Mouse (Mus musculus): ENCODE measurements around the gene Hint2.

The Hint2 gene

DNA sequence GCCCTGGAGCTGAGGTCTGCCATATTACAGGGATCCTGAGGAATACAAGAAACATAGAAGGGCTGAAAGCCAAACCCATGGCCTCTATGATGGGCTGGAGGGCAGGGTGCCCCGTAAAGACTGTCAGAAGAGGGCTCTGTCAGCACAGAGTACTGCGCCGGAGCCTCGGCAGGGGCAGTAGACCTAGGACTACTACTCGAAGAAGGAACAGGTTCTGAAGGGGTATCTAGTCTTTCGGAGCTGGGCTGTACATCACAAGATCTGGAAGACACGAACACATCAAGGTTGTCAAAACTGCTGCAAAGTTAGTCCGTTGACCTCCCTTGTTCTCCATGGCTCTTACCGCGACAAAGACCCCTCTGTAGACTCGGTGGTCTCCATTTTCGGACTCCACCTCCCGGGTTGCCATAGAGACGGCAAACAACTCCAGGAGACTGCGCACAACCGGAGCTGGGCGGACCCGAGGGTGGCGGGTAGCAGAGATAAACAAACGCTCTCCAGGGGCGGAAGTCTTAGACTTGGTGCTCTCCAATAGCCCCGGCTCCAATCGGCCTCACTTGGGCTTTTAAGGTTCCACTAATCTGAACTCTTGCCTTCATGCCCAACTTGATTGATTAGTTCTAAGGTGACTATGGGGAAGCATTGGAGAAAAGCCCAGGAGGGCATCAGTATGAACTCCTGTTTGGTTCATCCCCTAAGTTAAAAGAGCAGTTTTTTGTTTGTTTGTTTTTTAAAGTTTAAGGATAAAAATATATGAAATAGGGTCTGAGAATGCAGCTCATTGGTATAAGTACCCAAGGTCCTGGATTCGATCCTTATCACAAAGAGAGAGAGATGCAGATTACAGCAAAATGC, 2.9 kb downstream of the Hint2 start, which contains the start of gene Spag8:
Spag8 (minus strand) TSS at position 434 of the 855 bp plus-strand sequence.
- no peak for DNase-seq

DNA sequence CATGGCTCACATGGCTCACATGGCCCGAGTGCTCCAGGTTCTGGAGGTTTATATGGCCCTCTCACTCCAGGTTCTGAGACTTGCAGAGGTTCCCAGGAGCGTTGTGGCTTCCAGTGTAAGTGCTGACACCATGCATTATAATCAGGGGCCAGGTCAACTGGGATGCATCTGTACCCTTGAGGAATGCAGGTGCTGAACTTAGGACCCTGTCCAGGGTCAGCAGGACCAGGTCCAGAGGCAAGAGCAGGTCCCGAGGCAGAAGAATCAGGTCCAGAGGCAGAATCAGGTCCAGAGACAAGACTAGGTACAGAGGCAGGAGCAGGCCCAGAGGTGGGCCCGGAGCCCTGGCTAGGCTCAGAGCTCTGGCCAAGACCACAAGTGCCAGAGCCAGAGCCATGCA, 3.5 kb downstream of the Hint2 start:
- DNase-seq = no peak

DNA sequence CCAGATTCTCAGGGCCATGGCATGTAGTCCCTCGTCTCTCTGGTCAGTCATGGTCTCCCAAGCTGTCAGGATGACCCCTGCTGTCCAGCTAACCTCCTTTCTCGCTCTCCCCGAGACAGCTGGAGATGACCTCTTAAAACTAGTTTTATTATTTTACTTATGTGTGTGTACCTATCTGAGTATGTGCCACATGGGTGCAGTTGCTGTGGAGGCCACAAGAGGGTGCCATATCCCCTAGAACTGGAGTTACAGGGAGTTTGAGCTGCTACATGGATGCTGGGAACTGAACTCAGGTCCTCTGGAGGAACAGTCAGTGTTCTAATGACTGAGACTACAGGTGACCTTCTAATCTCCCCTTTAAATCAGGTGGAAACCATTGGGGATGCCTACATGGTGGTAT, 6.5 kb downstream of the Hint2 start:
- no peak for DNase-seq

DNA sequence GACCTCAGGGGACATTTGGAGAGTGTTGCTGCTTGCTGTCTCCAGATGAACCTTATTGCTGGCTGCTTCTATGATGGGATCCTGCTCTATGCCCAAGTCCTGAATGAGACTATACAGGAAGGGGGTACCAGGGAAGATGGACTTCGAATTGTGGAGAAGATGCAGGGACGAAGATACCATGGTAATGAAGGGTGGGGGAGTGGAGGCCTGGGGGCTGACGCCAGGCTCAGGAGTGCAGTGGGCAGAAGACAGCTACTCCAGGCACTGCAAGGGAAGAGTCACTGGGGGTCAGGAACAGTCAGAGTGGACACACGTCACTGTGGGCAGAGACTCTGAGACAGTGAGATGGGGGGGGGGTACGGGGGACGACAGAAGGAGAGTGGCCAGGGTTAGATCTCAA, 15.8 kb downstream of the Hint2 start:
- DNase-seq = no peak

DNA sequence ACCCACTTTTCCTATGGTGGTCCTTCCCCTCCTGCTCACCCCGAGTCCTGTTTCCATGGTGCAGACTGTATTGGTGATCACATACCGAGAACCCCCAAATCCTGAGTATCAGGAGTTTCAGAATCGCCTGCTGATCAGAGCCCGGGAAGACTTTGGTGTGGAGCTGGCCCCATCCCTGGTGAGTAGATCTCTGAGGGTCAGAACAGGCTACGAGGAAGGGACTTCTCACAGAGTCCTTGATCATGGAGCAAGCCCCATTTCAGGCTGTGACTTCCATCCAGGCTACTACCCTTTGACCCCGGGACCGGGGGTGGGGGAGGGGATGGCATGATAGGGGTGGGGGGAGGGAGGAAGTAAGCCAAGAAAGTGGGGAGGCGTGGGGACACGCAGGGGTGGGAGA, 16.2 kb downstream of the Hint2 start:
- DNase-seq = peak in 1 of 2 experiments; percentile 1

DNA sequence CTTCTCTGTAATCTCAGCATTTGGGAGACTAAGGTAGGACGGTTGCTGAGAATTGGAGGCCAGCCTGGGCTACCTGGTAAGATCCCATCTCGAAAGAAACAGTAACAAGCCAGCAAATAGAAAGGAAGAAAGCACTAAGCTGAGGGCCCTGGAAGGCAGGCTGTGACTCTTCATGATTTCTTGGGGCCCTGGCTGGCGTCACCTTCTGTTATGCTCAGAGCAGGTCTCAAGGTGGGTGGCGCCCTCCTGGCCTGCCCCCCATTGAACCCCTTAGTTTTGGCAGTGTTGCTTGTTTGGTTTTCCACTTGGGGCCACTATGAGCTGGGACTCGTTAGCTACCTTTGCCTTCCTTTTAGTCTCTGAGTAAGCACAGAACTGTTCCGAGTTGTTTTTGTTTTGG, 19.5 kb downstream of the Hint2 start:
- DNase-seq = no peak

DNA sequence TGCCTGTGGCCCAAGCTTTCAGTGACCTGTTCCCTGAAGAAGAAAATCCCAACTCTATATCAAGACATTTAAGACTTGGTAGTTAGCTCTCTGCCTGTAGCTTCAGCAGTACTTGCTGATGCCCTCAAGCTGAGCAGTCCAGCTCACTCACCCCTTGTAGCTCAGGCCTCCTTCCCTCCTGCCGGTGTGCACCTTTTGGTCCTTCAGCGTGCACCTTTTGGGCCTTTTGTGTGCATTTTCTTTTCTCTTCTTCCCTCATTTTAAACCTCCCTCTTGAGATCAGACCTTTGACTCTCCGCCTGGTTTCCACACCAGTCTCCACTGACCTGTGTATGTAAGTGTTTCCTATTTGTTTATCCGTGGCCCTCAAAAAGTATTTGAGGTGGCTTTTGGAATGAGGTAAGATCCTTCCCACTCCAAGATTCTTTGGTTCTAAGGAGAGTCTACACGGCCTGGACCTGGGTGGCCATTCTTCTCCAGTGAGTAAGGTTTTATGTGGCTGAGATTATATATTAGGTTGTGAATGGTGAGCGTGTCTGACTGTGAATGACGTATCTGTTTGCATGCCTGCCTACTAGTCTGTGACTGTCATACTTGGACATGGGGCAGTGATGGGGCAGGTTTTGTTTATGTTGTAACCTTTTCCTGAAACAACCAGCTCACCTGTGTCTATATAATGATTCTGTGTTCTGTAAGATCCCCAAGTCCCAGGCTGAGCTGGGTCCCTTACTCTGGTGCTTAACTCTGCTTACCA, 21.5 kb downstream of the Hint2 start:
- no peak for DNase-seq

DNA sequence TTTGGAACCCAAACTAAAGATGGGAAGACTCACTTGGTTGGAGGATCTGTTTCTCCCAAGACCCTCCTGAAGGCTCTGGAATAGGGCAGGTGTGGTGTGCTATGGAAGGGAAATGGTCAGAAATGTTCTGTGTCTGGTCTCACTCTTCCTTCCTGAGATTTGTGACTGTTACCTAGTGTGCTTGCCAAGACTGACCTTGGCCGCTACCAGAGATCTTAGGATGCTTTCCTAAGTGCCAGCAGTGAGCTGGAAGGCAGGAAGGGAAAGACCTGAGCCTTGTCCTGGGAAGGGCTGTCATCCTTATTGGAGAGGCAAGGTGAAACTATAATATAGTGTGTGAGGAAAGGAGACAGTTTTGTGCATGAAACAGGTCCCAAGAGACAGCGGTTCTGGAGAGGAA, 22.5 kb downstream of the Hint2 start:
- DNase-seq = no peak

DNA sequence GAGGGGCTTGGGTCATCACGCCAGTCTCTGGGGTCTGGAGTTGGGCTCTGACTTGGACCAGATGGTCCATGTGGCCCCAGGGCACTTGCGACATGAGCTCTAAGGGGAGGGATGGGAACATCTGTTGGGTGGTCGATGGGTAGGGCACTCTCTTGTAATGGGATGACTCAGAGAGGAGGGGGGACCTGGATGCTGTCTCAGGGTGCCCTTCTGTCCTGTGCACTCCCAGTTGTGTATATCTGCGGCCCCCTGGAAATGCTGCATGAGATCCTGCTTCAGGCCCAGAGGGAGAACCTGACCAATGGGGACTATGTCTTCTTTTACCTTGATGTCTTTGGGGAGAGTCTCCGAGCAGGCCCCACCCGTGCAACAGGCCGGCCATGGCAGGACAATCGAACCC, 23.0 kb downstream of the Hint2 start:
- no peak for DNase-seq

DNA sequence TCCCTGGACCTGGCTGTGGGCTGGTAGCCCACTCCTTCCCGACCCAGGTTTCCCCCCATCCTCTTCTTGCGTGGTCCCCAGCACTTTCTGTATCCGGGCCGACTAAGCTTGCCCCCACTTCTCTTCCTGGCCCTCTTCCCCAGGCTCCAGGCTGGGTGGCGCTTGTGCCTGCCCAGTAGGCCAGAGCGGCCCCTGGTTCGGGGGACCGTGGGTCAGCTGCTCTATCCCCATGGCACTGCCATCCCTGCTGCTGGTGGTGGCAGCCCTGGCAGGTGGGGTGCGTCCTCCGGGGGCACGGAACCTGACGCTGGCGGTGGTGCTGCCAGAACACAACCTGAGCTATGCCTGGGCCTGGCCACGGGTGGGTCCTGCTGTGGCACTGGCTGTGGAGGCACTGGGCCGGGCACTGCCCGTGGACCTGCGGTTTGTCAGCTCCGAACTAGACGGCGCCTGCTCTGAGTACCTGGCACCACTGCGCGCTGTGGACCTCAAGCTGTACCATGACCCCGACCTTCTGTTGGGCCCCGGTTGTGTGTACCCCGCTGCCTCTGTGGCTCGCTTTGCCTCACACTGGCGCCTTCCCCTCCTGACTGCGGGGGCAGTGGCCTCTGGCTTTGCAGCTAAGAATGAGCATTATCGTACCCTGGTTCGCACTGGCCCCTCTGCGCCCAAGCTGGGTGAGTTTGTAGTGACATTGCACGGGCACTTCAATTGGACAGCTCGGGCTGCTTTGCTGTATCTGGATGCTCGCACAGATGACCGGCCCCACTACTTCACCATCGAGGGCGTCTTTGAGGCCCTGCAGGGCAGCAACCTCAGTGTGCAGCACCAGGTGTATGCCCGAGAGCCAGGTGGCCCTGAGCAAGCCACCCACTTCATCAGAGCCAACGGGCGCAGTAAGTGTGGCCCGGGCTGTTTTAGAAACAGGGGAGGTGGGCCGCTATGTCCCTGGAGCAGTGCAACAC, 24.0 kb downstream of the Hint2 start:
- DNase-seq = peak; percentile 53 to 69

DNA sequence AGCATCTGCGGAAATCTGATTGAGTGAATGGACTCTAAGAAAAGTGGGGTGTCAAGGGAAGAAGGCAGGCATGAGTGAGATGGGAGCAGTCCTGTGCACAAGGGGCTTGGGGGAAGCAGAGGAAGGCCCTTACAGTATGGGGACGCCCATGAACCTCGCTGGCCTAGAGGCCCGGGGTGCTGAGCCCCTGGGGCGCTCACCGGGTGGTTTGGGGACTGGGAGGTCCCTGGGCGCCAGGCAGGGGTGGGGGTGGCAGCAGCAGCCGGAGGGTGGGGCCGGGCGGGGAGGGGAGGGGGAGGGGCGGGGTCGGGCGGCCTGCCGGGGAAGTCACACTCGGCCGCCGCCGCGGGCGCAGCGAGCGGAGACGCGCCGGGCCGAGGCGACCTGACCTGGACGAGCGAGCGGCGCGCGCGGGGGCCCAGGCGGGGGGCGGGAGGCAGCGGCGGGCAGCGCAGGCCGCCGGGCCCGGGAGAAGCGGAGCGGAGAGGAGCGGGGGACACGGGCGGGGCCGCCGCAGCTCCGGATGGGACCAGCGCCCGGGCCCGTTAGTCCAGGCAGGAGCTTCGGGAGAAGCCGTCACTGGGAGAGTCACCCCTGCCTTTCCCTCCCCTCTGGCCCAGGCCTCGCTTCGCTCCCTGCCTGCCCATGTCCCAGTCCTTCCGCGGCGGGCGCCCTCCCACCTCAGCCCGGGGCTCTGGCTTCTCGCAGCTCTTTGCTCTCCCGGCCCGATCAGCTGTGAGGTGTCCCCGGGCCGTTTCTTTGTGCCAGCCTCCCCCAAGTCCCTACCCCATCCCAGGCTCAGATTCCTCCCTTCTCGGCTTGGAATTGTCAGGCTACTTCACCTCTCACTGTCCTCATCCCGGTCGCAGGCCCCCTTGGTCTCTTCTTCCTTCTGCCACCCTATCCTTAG, 25.0 kb downstream of the Hint2 start, which contains the start of gene Npr2:
Npr2 (plus strand) TSS at position 890 of the 910 bp plus-strand sequence.
- DNase-seq = peak; percentile 65 to 78

DNA sequence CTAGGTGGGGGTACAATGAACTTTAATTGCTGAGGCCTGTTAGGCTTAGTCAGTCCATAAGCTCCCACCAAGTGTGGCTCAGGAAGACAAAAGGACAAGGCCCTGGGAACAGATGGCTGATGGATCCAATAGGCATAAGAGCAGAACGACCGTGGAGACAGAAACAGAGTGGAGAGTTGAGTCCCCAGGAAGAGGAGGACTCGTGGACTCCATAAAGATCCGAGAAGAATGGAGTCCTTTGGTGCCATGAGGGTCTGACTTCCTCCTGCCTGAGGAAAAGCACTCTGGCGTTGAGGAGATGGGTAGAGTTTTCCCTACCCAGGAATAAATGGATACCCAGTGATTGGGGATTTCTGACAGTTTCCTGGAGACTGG, 25.6 kb downstream of the Hint2 start:
- DNase-seq = peak in 1 of 2 experiments; percentile 13

DNA sequence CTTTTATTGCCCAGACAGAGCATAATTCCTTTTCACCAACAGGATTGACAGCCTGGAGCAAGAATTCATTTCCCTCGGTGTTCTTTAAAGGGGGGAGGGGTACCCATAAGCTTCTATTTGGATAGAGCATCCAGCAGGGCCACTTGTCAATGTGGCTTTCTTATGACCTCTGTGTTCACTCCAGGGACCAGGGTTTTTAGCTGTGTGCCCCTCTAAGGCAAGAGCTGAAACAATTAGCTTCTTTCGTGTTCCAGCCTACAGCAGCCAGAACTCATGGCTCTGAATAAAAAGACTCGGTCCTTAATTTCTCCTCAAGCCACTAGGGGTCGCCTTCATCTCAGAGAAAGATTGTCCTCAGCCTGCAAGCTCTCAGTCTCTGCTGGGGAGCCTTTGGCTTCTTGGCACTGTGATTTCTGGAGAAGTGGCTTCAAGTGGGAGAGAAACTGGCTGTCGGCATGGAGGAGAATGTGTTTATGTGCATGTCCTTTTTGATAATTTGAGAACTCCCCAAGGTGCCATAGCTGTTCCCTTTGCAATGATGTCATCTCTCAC, 26.2 kb downstream of the Hint2 start:
- peak; percentile 90 to 91 for DNase-seq

DNA sequence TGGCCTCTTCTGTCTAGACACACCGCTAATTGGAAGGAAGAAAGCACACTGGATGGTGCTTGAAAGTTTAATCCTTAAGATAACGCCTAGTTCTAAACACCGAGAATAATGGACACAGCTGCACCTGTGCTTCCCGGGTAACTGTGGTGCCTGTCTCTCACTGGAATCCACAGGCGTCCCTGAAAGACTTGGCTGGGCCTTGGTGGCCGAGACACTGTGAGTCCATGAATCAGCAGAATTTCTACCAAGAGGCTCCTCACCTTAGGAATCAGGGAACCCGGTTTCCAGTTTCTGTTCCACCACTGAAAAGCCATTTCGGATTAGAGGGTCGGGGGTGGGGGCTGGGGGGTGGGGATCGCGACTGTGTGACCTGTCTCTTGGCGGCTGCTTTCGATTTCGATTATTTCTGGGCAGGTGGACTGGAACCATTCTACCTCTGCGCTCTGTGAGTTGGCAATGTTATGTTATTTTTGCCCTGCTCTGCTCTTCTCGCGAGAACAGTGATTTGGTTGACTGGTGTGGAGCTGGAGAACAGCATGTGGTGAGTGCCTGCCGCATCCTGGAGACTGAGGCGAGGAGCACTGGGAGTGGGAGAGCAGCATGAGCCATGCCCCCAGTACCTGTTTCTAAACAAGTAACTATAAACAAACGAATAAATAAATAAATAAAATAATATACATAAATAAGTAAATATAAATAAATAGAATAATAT, 27.0 kb downstream of the Hint2 start:
- peak; percentile 48 to 54 for DNase-seq

DNA sequence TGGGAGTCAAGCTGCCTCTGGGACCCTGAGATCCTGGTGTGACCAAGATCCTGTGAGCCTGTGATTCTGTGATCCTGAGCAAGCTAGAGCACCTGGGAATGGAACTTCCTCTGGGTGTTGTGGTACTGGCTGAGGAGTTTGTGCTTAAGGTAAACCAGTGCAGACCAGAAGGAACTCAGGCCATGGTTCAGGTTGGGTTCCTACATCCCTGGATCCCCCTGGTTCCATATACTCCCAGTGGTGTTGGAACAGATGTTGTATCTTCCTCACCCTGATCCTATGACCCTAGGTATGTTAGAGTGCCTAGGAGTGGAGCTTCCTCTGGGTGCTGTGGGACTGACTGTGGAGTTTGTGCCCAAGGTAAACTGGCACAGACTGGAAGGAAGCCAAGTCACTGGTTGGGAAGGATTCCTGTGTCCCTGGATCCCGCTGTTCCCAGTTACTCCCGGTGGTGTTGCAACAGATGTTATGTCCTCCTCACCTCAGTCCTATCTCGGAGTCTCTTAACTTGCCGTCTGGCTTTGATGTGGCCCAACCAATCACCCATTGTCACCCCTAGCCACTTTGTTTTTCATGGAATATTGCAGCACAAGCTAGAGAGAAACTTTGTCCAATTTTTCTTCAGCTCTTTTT, 36.0 kb downstream of the Hint2 start:
- DNase-seq = no peak

DNA sequence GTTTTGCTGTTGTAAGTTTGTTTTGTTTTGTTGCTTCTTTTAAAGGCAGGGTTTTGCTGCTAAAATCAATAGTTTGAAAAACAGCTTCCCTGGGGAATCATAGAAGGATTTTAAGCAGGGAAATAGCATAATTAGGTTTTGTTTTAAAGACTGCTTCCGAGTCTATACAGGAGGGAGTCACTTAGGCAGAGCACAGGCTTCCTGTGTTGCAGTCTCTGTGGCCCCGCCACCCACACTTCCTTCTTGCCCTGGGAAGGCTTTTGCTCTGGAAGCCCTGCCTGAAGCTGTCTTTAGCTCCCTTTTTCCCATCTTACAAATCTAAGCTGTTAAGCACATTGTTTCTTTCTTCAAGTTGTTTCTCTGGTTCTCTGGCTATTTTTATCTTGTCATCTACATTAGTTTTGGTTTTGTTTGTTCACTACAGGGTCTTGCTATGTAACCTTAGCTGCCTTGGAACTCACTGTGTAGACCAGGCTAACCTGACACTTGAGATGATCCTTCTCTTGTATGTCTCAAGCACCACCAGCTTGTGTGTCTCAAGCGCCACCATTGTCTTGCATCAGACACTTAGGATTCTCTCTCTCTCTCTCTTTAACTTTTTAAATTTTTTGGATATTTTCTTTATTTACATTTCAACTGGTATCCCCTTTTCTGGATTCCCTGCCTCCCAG, 43.1 kb downstream of the Hint2 start:
- no peak for DNase-seq

DNA sequence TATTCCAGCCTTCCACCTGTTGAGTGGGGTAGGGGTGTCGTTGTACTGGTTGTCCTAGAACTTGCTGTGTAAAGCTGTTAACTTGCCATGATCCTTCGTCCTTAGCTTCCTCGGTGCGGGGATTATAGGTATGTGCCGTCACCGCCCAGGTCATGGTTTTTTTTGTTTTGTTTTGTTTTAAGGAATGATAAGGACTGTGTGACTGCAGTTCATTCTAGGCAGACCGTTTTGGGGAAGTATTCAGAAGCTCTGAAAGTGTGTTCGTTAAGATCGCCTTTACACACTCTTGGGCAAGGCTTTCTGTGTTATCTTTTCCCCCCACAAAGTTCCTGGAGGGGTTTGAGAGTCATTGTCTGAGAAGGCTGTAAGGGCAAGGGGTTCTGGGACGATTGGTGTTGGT, 43.7 kb downstream of the Hint2 start:
- no peak for DNase-seq

DNA sequence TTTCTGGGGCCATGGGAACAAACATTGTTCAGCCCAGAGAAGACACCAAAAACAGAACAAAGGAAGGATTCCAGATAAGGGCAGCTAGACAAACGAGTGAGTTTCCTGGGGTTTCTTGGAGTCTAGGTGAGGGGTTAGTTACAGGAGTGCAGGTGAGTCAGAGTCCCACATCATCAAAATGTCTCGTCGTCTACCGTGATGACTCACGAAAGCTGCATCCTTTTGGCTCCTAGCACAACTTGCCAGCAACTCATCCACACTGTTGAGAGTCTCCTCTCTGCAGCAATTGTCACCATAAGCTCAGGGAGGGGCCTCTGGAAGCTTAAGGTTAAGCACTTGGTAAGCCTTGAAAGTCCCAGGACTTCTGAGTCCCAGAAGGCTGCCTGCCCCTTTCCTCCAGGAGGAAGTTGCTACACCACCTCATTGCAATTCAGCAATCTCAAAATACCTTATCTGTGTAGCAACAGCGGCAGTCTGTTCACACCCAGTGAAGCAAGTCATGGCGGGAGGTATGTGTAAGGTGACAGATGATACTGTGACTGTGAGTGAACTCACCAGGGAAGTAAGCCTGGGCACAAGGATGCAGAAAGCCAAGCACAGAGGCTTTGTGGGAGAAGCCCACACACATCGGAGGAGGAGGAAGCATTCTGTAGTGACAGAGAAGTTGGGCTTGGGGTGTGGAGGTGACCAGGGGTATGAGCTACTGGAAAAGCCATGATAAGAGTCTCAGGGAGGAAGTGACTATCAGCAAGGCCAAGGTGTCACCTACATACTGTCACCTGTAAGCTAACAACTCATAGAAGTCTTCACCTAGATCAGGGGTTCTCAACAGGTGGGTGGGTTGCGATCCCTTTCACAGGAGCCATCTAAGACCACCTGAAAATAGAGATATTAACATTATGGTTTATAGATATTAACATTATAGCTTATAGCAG, 51.2 kb downstream of the Hint2 start:
- no peak for DNase-seq
